Mouse (Mus musculus): Measurements from ENCODE around the gene Cyp3a57.

DNA sequence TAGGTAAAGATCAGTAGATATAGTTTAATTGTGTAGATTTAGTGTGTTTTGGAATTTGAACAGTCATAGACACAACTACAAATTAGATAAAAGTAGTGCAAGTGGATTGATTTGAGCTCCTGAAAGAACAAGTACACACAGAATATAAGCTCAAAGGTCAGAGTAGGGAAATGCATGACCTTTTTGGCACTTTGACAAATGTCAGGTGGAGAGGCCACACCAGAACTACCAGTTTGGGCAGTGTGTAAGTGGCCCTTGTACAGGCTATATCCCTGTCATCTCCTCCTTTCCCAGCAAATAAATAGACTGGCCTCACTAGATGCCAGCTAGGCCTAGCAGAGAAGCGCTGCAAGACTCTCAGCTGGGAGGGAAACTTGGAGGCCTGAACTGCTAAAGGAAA is at the start of gene Cyp3a57:
- TF ChIP-seq CTCF (IDR thresholded peaks at IDR 0.05; ENCODE audit: control insufficient read depth, insufficient read depth, insufficient read length) = no peak
- no peak for TF ChIP-seq MAX (IDR thresholded peaks at IDR 0.05)
- no peak for TF ChIP-seq MYOD1 (IDR thresholded peaks at IDR 0.05; ENCODE audit: control insufficient read depth, insufficient read length, low read depth)
- TF ChIP-seq USF1 (IDR thresholded peaks at IDR 0.05; ENCODE audit: low read depth) = no peak

All from C2C12 (cell line).